In genomic region chr2:32750887-32751664, GRCm38 (mm10) we compare ENCODE assay signal across 8 mouse cellular contexts. TPM values are rescaled to one million over a fixed set of nuclear protein-coding genes. Genes with fewer than 3 reads are reported as not detected.
DNase-seq lines count a peak whose midpoint lies in the region; ATAC-seq lines count a peak whose summit lies in the region.

No protein-coding gene starts in this region.

- WGBS in embryonic facial prominence, embryonic 13.5 days = 6% methylated on average over 31 of the region's 31 CpGs
- 5% methylated on average over 31 of the region's 31 CpGs for WGBS in hindbrain, embryonic 14.5 days

- H3K9ac ChIP-seq in embryonic facial prominence, embryonic 13.5 days = peak overlapping the region; percentile 59
- peak overlapping the region; percentile 25; the same call in 1 of the 2 replicates for H3K9ac ChIP-seq in hindbrain, embryonic 14.5 days

- H3K9me3 ChIP-seq in embryonic facial prominence, embryonic 13.5 days = no peaks in the 10 kb centered on the region
- H3K9me3 ChIP-seq in hindbrain, embryonic 14.5 days (ENCODE audit: control insufficient read depth, low read length) = no peaks in the 10 kb centered on the region

- peak; percentile 79 for DNase-seq in ZHBTc4 (ENCODE audit: low read depth, low spot score)
- peak; percentile 61 for DNase-seq in hindbrain, embryonic 14.5 days (ENCODE audit: low spot score)
- DNase-seq in liver = peak; percentile 60
- peak; percentile 86 for DNase-seq in neural tube, embryonic 10.5 days (ENCODE audit: extremely low spot score, low spot score)
- DNase-seq in thymus, postnatal 10 days (ENCODE audit: low spot score in 2 of 2) = no peak
- DNase-seq in gastrocnemius, postnatal 10 days = no peak
- DNase-seq in frontal cortex, postnatal 10 days (ENCODE audit: low spot score in 2 of 2) = no peak

- peak overlapping the region; percentile 48 for H3K27ac ChIP-seq in embryonic facial prominence, embryonic 13.5 days
- H3K27ac ChIP-seq in hindbrain, embryonic 14.5 days = peak overlapping the region; percentile 27

- ATAC-seq in embryonic facial prominence, embryonic 13.5 days (ENCODE audit: insufficient number of reproducible peaks, insufficient read depth, low FRiP score, low TSS enrichment, low read depth) = peak; percentile 68
- peak; percentile 72 for ATAC-seq in hindbrain, embryonic 14.5 days (ENCODE audit: low FRiP score)

- peak overlapping the region; percentile 41 for H3K4me3 ChIP-seq in embryonic facial prominence, embryonic 13.5 days
- H3K4me3 ChIP-seq in hindbrain, embryonic 14.5 days (replicated peaks; ENCODE audit: low read length) = peak overlapping the region; percentile 16

- H3K27me3 ChIP-seq in embryonic facial prominence, embryonic 13.5 days = no peaks in the 10 kb centered on the region
- no peaks in the 10 kb centered on the region for H3K27me3 ChIP-seq in hindbrain, embryonic 14.5 days (ENCODE audit: control insufficient read depth, insufficient read depth, low read length)

- H3K4me2 ChIP-seq in embryonic facial prominence, embryonic 13.5 days = peak overlapping the region; percentile 64
- H3K4me2 ChIP-seq in hindbrain, embryonic 14.5 days (replicated peaks) = peak overlapping the region; percentile 38

- H3K4me1 ChIP-seq in embryonic facial prominence, embryonic 13.5 days = peaks cover 16% of the 10 kb centered on the region
- H3K4me1 ChIP-seq in hindbrain, embryonic 14.5 days (replicated peaks; ENCODE audit: control insufficient read depth, insufficient read depth, low read length) = peaks cover 16% of the 10 kb centered on the region; the same call in 1 of the 2 replicates

- H3K36me3 ChIP-seq in embryonic facial prominence, embryonic 13.5 days = peaks cover 38% of the 10 kb centered on the region
- H3K36me3 ChIP-seq in hindbrain, embryonic 14.5 days (replicated peaks; ENCODE audit: control insufficient read depth, insufficient read depth) = peaks cover 80% of the 10 kb centered on the region

RNA-seq across cellular contexts. Expression of gene Tor2a, which starts 6.0 kb away (rescaled TPM):
- 65.1 and 72.3 TPM in 2 replicates for polyA plus RNA-seq in embryonic facial prominence, embryonic 13.5 days (2015; fragmentation: Nextera tagmentation; extraction: Ambion mirVana)
- polyA plus RNA-seq in hindbrain, embryonic 14.5 days (2014; fragmentation: Nextera tagmentation; extraction: Ambion mirVana) = 49.8 and 53.1 TPM in 2 replicates
- total RNA-seq in gastrocnemius, postnatal 10 days (2021) = 10 to 100 TPM; 12.7 to 13.7 TPM

RNA-seq across cellular contexts. Expression of gene 6330409D20Rik, which starts 10.3 kb away (rescaled TPM):
- 0.34 and 0.58 TPM in 2 replicates for polyA plus RNA-seq in embryonic facial prominence, embryonic 13.5 days (2015; fragmentation: Nextera tagmentation; extraction: Ambion mirVana)
- polyA plus RNA-seq in hindbrain, embryonic 14.5 days (2014; fragmentation: Nextera tagmentation; extraction: Ambion mirVana) = 3.8 and 4.5 TPM in 2 replicates
- not detected for total RNA-seq in gastrocnemius, postnatal 10 days (2021)

RNA-seq across cellular contexts. Expression of gene Ttc16, which starts 24.4 kb away (rescaled TPM):
- 0.21 and 0.29 TPM in 2 replicates for polyA plus RNA-seq in embryonic facial prominence, embryonic 13.5 days (2015; fragmentation: Nextera tagmentation; extraction: Ambion mirVana)
- 0.52 and 0.74 TPM in 2 replicates for polyA plus RNA-seq in hindbrain, embryonic 14.5 days (2014; fragmentation: Nextera tagmentation; extraction: Ambion mirVana)
- total RNA-seq in gastrocnemius, postnatal 10 days (2021) = under 1 TPM in 1 of 2 experiments, not detected in 1; 0.11 TPM

RNA-seq across cellular contexts. Expression of gene Ptrh1, which starts 24.5 kb away (rescaled TPM):
- polyA plus RNA-seq in embryonic facial prominence, embryonic 13.5 days (2015; fragmentation: Nextera tagmentation; extraction: Ambion mirVana) = 4.6 and 5.8 TPM in 2 replicates
- 4.3 and 5.1 TPM in 2 replicates for polyA plus RNA-seq in hindbrain, embryonic 14.5 days (2014; fragmentation: Nextera tagmentation; extraction: Ambion mirVana)
- total RNA-seq in gastrocnemius, postnatal 10 days (2021) = 1 to 10 TPM; 2.3 to 2.7 TPM

RNA-seq across cellular contexts. Expression of gene Sh2d3c, which starts 30.2 kb away (rescaled TPM):
- 19.4 and 21.8 TPM in 2 replicates for polyA plus RNA-seq in embryonic facial prominence, embryonic 13.5 days (2015; fragmentation: Nextera tagmentation; extraction: Ambion mirVana)
- 43.5 and 47.9 TPM in 2 replicates for polyA plus RNA-seq in hindbrain, embryonic 14.5 days (2014; fragmentation: Nextera tagmentation; extraction: Ambion mirVana)
- 10 to 100 TPM; 13.2 to 16.6 TPM for total RNA-seq in gastrocnemius, postnatal 10 days (2021)

Comparison
In these comparisons a context has a peak if more than half of its experiments do, and no peak if none do; other contexts are left out.
1. DNase-seq: peak in ZHBTc4 (single experiment), hindbrain, embryonic 14.5 days (single experiment), liver (single experiment) and neural tube, embryonic 10.5 days (single experiment); none in thymus, postnatal 10 days (0 of 2), gastrocnemius, postnatal 10 days (single experiment) and frontal cortex, postnatal 10 days (0 of 2).